Mouse (Mus musculus) adrenal gland, adult (tissue): ENCODE data around the gene Nek5.

ENCODE experiments used
- DNase-seq, 2 experiments: peaks; one replicate each; pipeline ENCODE4 v3.0.0; 2022 to 2023; ENCODE audit warnings: low spot score in 1 of 2; ENCODE audit not compliant: inconsistent age in 2 of 2

Nek5 gene

GRCm38 (mm10) chr8:22124220-22125152, at the start of gene Nek5:
TSS of gene Nek5 (minus strand) at chr8:22125053.
- DNase-seq = peak; percentile 76 to 87

GRCm38 (mm10) chr8:22169167-22169566, 44.3 kb upstream of the Nek5 start:
- no peak for DNase-seq

DNA sequence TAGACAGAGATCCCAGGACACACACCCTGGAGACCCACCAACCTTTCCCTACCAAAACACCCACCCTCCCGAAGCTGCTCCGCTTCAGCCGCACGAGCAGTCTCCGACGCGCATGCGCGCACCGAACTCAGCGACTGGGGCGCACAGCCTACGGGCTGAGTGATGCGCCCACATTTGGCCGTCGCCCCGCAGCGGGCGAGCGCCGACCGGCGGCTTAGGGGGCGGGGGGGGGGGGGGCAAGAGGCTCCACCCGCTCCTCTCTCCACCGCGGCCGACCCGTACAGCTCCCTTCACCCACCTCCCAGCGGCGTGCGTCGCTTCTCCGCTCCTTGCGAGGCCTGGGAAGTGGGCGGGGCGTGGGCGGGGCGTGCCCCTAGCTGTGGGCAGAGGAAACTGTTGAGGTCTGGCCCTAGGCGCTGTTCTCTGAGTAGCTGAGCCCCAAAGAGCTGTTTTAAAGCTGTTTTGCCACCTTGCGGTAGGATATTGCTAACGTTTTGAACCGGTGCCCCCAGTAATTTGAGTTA, 41.3 kb upstream of the Nek5 start, which contains the start of gene Nek3:
TSS of gene Nek3 (minus strand) at position 356 of the 524 bp plus-strand sequence.
- peak; percentile 86 to 94 for DNase-seq

DNA sequence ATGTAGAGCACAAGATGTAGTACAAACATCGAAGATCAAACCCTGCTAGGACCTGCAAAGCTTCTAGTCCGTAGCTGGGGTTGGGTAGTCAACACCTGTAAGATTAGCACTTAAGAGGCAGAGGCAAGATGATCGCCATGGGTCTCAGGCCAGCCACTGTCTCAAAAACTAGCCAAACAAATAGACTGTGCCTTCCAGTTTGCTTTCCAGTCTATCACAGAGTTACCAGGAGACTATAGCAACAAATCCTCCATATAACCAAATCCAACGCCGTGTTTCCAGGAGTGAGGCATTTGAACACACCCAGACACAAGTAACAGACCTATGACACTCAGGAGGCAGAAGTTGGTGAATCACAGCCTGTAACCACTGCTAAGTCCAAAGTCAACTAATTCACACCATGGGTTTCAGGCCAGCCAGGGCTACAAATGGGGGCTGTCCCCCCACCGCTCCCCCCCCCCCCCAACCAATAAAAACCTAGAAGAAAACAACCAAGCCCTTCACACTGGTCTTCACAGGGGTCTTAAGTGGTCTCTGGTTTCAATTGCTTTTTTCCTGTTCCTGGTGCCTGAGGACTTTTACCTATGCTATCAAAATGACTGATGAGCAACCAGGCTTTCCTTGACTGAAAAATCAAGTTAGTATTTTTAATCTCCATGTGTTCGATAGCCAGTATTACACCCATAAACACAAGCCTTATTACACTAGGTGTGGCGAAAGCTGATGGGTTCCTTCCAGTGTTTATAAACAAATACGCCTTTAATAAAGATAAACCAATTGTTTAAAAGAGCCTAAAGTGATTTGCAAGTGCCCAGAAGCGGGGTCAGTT, 40.6 kb upstream of the Nek5 start:
- peak in 1 of 2 experiments; percentile 59 for DNase-seq

- DNase-seq = peak; percentile 24 to 37
These were observed 39.6 kb upstream of the Nek5 start for GRCm38 (mm10) chr8:22164431-22164830.

- DNase-seq = no peak
These were observed 37.4 kb upstream of the Nek5 start for GRCm38 (mm10) chr8:22162206-22162605.

DNA sequence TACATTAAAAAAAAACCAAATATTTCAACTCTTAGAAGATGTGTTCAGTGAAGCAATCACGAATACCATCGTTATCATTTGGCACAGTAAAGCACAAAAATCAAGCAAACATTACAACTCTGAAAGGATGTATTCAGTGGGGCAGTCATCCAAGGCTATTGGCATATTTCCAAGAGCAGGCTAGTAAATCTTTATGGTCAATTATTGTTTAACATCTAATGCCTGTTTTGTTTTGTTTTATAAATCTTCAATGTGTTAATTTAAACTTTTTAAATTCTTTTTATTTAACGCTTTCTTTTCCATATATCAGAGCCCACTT, 25.5 kb upstream of the Nek5 start:
- peak in 1 of 2 experiments; percentile 73 for DNase-seq

GRCm38 (mm10) chr8:22149643-22150344, 24.9 kb upstream of the Nek5 start:
- DNase-seq = no peak

DNA sequence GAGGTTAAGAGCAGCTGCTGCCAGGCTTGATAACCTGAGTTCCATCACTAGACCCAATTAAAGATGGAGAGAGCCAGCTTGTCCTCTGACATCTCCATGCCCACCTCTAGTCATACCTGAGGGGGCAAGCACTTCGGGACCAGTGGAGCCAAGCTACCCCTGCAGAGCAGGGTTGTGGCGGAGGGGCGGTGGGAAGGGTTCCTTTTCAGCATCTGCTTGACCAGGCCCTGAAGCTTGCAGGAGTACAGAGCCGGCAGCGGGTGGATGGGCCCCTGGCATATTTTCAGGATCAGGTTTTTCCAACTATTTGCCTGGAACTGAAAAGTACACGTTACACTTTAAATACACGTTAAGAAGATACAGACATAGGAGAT, 23.5 kb upstream of the Nek5 start:
- DNase-seq = no peak

DNA sequence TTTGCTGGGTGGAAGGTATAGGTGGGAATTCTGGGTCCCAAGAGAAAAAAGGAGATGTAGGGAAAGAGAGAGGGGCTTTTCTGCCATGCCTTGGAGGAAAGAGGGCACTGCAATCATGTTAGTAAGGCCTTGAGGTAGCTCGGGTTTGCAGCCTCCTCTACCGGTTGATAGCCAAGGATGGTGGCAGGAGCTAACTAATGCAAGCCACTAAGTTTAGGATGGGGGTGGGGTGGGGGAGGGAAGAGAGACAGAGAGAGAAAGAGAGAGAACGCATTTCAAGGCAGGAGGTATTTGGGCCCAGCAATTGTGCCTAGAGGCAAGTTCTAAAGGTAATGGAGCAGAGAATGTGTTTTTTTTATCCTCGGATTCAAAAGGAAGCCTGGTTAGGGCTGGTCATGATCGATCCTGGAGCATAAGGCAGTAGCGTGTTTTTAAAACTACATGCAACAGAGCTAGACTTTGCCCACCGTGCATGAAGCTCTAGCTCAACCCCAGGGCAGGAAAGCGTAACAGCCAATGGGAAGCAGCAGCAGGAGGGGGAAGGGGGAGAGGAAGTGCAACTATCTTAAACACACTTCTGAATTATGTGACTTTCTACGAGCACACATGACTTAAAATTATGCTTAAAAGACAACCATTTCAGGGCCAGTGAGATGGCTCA, 23.0 kb upstream of the Nek5 start:
- DNase-seq = no peak

GRCm38 (mm10) chr8:22145831-22146230, 21.0 kb upstream of the Nek5 start:
- no peak for DNase-seq

DNA sequence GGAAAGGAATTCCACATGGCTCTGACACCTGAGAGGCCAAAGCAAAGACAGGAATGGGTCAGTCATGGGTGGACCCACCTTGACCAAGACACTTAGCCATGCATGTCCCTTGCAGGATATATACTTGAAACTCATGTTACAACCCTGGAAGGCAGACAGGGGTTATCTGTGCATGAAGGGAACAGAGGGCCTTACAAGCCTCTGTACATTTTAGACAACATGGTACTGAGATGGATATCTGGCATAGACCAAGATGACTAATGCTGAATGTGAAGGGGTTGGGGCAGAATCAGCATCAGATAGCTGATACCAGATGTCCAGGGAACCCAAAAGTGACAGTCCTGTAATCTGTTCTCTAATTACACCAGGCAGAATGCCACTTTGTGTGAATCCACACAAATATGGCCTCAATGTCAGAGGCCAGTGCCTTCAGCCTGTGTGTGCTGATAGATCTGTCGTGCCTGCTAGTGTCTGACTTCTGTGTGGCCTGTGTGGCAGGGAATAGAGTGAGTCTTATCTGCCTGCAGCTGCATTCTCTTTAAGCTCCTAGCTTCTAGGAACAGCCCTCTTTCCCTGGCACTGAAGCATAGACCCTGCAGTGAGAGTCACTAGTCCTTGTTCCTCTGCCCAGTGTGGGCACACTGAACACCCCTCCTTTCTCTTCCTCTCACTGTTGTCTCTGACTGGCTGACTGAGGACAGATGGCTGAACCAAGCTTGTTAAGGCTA, 19.1 kb upstream of the Nek5 start:
- DNase-seq = peak; percentile 18 to 64

GRCm38 (mm10) chr8:22142592-22142991, 17.7 kb upstream of the Nek5 start:
- peak; percentile 50 to 73 for DNase-seq

GRCm38 (mm10) chr8:22141836-22142385, 17.1 kb upstream of the Nek5 start:
- DNase-seq = peak; percentile 80 to 89

DNA sequence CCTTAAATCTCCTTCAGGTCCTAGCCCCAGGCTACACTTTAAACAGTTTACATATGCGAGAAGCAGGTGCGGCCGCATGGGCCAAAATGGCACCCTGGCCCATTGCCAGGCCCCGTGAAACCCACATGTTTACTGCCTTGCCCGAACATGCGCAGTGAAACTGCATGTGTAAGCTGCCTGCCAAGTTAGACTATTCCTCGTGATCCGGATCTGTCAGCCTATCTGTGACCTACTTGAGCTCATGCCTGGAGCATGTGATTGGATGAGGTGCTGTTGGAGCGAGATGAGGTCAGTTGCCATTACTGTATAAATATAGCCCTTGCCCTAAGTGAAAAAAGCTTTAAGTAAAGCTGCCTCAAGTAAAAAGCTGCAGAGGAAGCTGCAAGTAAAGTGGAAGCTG, 11.6 kb upstream of the Nek5 start:
- peak in 1 of 2 experiments; percentile 44 for DNase-seq

DNA sequence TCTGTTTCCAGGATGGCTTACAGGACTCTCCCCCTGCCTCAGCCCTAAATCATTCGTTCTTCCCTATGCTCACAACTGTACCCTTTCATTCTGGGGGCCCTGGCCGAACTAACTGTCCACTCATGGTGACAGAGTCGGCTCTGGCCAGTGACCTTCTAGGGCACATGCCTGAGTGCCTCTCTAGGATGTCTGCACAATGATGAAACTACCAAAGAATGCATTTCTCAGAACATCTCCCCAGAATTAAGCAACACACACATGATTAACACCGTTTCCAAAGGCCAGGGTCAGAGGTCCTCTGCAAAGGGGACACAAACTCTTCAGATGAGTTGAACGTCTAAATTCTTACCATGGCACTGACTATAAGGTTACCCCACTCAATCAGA, 9.9 kb upstream of the Nek5 start:
- DNase-seq = peak; percentile 70 to 85

DNA sequence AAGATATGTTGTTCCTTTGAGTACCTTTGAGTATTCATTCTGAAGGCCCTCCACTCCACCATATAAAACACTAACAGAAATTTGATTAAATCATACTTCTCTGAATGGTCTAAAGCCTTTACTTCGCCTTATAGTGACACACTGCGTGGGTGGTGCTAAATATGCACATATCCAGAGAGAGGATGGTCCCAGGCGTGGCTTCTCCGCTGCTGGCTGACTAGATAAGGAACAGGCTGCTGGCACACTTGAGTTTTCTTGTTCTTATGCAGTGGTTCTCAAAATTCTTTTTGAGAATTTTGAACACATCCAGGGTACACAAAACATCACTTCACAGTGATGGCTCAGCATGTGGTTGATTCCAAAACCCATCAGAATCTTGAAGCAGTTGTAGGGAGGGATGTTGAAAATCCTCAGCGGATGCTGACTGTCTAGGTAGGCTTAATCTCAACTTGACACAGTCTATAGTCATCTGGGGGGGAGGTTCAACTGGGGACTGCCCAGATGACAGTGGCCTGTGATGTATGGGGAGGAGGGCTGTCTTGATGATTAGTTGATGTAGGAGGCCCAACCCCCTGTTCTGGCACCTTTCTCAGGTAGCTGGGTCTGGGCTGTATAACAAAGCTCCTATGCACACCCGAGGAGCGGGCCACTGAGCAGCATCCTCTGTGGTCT, 9.4 kb upstream of the Nek5 start:
- DNase-seq = peak in 1 of 2 experiments; percentile 26

DNA sequence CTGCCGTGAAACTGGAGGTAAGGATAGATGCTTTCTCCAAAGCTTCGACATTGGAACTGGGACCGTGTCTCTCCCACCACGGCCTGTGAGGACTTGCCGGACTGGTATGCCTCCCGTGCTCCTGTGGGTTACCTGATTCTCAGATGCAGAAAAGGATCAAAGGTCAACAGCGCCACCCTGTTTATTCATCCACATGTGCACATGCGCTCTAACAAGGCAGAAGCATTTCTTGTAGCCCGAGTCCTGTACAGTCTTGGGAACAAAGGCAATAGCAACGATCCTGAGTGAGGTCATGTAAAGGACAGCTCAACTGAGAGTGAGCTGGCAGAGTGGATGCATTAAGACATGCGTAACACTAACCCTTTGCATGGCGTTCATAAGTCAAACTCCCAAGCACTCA, 7.2 kb upstream of the Nek5 start:
- DNase-seq = no peak

DNA sequence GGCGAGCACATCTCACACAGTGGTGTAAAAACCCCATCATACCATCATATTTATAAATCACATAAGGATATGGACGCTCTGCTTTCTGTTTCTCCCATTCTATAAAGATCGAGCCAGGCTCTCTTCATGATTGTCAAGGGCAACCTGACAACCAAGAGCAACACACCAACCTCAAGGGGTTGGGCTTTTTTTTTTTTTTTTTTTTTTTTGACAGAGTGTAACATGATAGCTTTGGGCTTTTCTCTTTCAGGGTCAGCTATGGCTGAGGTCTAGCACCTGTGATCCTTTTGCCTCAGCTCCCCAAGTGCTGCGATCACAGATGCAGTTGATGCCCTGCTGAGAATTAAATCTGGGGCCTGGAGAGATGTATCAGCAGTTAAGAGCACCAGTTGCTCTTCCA, 17.8 kb downstream of the Nek5 start:
- no peak for DNase-seq
